Mouse (Mus musculus) erythroid progenitor cell, adult 5-6 weeks (primary cell): ENCODE measurements around the gene A3galt2. TPM values are rescaled to one million over a fixed set of nuclear protein-coding genes. Genes with fewer than 3 reads are reported as not detected.

Experiments used
- ATAC-seq: replicated peaks from 2 replicates; pipeline ENCODE4 v1.8.0; 2016; ENCODE audit warnings: moderate number of reproducible peaks, mild to moderate bottlenecking, moderate TSS enrichment, inconsistent platforms; ENCODE audit not compliant: poor library complexity, low FRiP score, severe bottlenecking
- total RNA-seq, 2 experiments: library from RNA; stranded (forward) in 1 of 2; stranded (reverse) in 1 of 2; fragments of 150-400 nt in 1 of 2; fragments of 186-747, 209-891 nt in 1 of 2; gene quantifications; 2 replicates each; pipeline versions ENCODE4 v1.2.3 to v1.2.4; 2015 to 2017; ENCODE audit warnings: low replicate concordance in 2 of 2

Gene A3galt2
- total RNA-seq, 2 experiments from 2014 or later = 0.08 TPM; not detected in 1

GRCm38 (mm10) chr4:128787023-128787939 is 32.1 kb downstream of the A3galt2 start:
- ATAC-seq = no peak

- ATAC-seq = no peak
These were observed 32.9 kb downstream of the A3galt2 start for GRCm38 (mm10) chr4:128788108-128788507.

- ATAC-seq = no peak
These were observed 34.5 kb downstream of the A3galt2 start for GRCm38 (mm10) chr4:128789646-128790045.

GRCm38 (mm10) chr4:128793710-128794109 is 38.5 kb downstream of the A3galt2 start:
- no peak for ATAC-seq

- no peak for ATAC-seq
These were observed 39.0 kb downstream of the A3galt2 start for GRCm38 (mm10) chr4:128794198-128794597.

GRCm38 (mm10) chr4:128795596-128795995 is 40.4 kb downstream of the A3galt2 start:
- ATAC-seq = no peak

GRCm38 (mm10) chr4:128796788-128797187 is 41.6 kb downstream of the A3galt2 start:
- no peak for ATAC-seq

- no peak for ATAC-seq
These were observed 46.7 kb downstream of the A3galt2 start for GRCm38 (mm10) chr4:128801675-128802465.

- no peak for ATAC-seq
These were observed 48.4 kb downstream of the A3galt2 start for GRCm38 (mm10) chr4:128803569-128803968.

- ATAC-seq = no peak
These were observed 49.4 kb downstream of the A3galt2 start for GRCm38 (mm10) chr4:128804426-128805149.

GRCm38 (mm10) chr4:128805150-128806042 is 50.2 kb downstream of the A3galt2 start:
- no peak for ATAC-seq

- ATAC-seq = no peak
These were observed 51.1 kb downstream of the A3galt2 start, which contains the start of gene Zfp362 for GRCm38 (mm10) chr4:128806043-128806826. TSS of gene Zfp362 (minus strand) at chr4:128806045.

- ATAC-seq = peak; percentile 66
These were observed 51.6 kb downstream of the A3galt2 start for GRCm38 (mm10) chr4:128806827-128807179.

GRCm38 (mm10) chr4:128811382-128812056 is 56.4 kb downstream of the A3galt2 start:
- peak; percentile 94 for ATAC-seq

GRCm38 (mm10) chr4:128817011-128817410 is 61.8 kb downstream of the A3galt2 start:
- ATAC-seq = no peak
